Mouse (Mus musculus): ENCODE results near the gene Ces3b. TPM values are rescaled to one million over a fixed set of nuclear protein-coding genes. Genes with fewer than 3 reads are reported as not detected.

The Ces3b gene
- total RNA-seq, 2 experiments from 2014 or later, result not detected

Other genes with a start within 250 kb of the Ces3b start
- gene Ces2c, start 236.7 kb upstream of the Ces3b start, total RNA-seq (2021), result not detected
- gene Ces2e, start 157.5 kb upstream of the Ces3b start, total RNA-seq (2021), result not detected
- not detected for gene Ces2f, start 136.4 kb upstream of the Ces3b start, total RNA-seq (2021)
- not detected for gene Ces2g, start 122.0 kb upstream of the Ces3b start, total RNA-seq (2021)
- gene Ces2h, start 82.9 kb upstream of the Ces3b start, total RNA-seq (2021), result not detected
- not detected for gene Ces3a, start 35.2 kb upstream of the Ces3b start, total RNA-seq (2021)
- gene Ces4a, start 48.0 kb downstream of the Ces3b start, total RNA-seq (2021), result not detected
- 10 to 100 TPM; 20.1 to 24.7 TPM for gene Cbfb, start 86.9 kb downstream of the Ces3b start, total RNA-seq (2021)
- 10 to 100 TPM; 36.5 to 39.2 TPM for gene D230025D16Rik, start 141.4 kb downstream of the Ces3b start, total RNA-seq (2021)
- 1 to 10 TPM; 2.2 to 2.6 TPM for gene B3gnt9, start 171.4 kb downstream of the Ces3b start, total RNA-seq (2021)
- gene Tradd, start 180.9 kb downstream of the Ces3b start, total RNA-seq (2021), result 1 to 10 TPM; 8.2 to 9.0 TPM
- 1 to 10 TPM; 1.0 TPM for gene Fbxl8, start 180.9 kb downstream of the Ces3b start, total RNA-seq (2021)
- 1 to 10 TPM; 4.9 to 7.0 TPM for gene Hsf4, start 186.0 kb downstream of the Ces3b start, total RNA-seq (2021)
- gene Nol3, start 192.4 kb downstream of the Ces3b start, total RNA-seq (2021), result 1 to 10 TPM; 6.9 to 9.1 TPM
- 10 to 100 TPM; 20.5 to 23.4 TPM for gene 4931428F04Rik, start 206.1 kb downstream of the Ces3b start, total RNA-seq (2021)
- gene Exoc3l, start 212.3 kb downstream of the Ces3b start, total RNA-seq (2021), result 1 to 10 TPM; 1.3 to 1.7 TPM
- gene E2f4, start 213.9 kb downstream of the Ces3b start, total RNA-seq (2021), result 10 to 100 TPM; 35.3 to 36.7 TPM
- gene Elmo3, start 221.8 kb downstream of the Ces3b start, total RNA-seq (2021), result under 1 TPM; 0.77 to 0.81 TPM
- gene Lrrc29, start 242.5 kb downstream of the Ces3b start, total RNA-seq (2021), result 1 to 10 TPM; 5.9 to 7.8 TPM
- gene Tmem208, start 242.6 kb downstream of the Ces3b start, total RNA-seq (2021), result 10 to 100 TPM; 44.1 to 47.9 TPM